Mouse (Mus musculus): Measurements from ENCODE around the gene Fam205a4. TPM values are rescaled to one million over a fixed set of nuclear protein-coding genes. Genes with fewer than 3 reads are reported as not detected.

The Fam205a4 gene
- not detected in 2 replicates for polyA plus RNA-seq (2012; ENCODE audit: low replicate concordance)

DNA sequence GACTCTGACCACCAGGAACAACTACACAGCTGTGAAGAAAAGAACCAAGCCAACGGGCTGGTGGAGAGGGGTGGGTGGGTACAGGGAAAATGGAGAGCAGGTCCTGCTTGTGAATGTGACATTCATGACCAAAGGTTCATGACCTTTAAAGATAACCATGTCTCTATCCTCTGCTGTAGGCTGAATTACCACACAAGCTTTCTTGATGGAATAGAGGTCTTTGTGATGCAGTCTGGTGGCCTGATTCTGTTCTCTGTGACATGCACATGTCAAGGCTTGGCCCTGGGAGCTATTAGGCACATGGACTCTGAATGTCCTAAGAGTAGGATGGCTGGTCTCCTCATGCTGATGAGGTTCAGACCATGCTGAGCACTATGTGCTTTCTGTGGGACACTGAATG is at the start of gene Fam205a4:
Fam205a4 (plus strand) TSS at position 301 of the 400 bp plus-strand sequence.

GRCm38 (mm10) chr4:41941272-41941671 is 24.6 kb upstream of the Fam205a4 start, which contains the start of gene Gm20878:
Gene Gm20878, plus strand, starts transcription at chr4:41941572.

Other genes starting within 250 kb of the Fam205a4 start
- gene Dctn3, start 242.9 kb upstream of the Fam205a4 start, polyA plus RNA-seq (2012; ENCODE audit: low replicate concordance), result 55.0 and 127 TPM in 2 replicates
- gene Arid3c, start 234.9 kb upstream of the Fam205a4 start, polyA plus RNA-seq (2012; ENCODE audit: low replicate concordance), result not detected in 2 replicates
- gene Galt, start 210.8 kb upstream of the Fam205a4 start, polyA plus RNA-seq (2012; ENCODE audit: low replicate concordance), result 8.2 and 24.0 TPM in 2 replicates
- 29.1 and 58.6 TPM in 2 replicates for gene Sigmar1, start 209.9 kb upstream of the Fam205a4 start, polyA plus RNA-seq (2012; ENCODE audit: low replicate concordance)
- gene Ccl27a, start 191.8 kb upstream of the Fam205a4 start, polyA plus RNA-seq (2012; ENCODE audit: low replicate concordance), result 0.52 and 0.55 TPM in 2 replicates
- gene Gm21541, start 62.4 kb upstream of the Fam205a4 start, polyA plus RNA-seq (2012; ENCODE audit: low replicate concordance), result not detected in 2 replicates
- 4.4 and 8.5 TPM in 2 replicates for gene Gm20878, start 24.5 kb upstream of the Fam205a4 start, polyA plus RNA-seq (2012; ENCODE audit: low replicate concordance)
- gene Gm21093, start 68.7 kb downstream of the Fam205a4 start, polyA plus RNA-seq (2012; ENCODE audit: low replicate concordance), result not detected in 2 replicates
- gene Gm3893, start 125.1 kb downstream of the Fam205a4 start, polyA plus RNA-seq (2012; ENCODE audit: low replicate concordance), result not detected in 2 replicates
- not detected in 2 replicates for gene Gm13304, start 148.8 kb downstream of the Fam205a4 start, polyA plus RNA-seq (2012; ENCODE audit: low replicate concordance)
- not detected in 2 replicates for gene Gm13306, start 187.4 kb downstream of the Fam205a4 start, polyA plus RNA-seq (2012; ENCODE audit: low replicate concordance)
- 0.09 TPM in 1 of 2 replicates, not detected in the other for gene Gm13305, start 202.5 kb downstream of the Fam205a4 start, polyA plus RNA-seq (2012; ENCODE audit: low replicate concordance)

Measured in leukemia stem cell, adult 10-12 weeks (primary cell).